Mouse (Mus musculus) embryonic fibroblast, embryonic 13.5 days (primary cell): ENCODE data around the gene Washc1.

Source experiments
- CTCF ChIP-seq: IDR thresholded peaks from 2 replicates; pipeline ENCODE4 v1.5.1; 2011; ENCODE audit warnings: mild to moderate bottlenecking, control low read depth, low read length, moderate library complexity, borderline replicate concordance; ENCODE audit not compliant: insufficient read depth
- POLR2A ChIP-seq: IDR thresholded peaks from 2 replicates; pipeline ENCODE4 v1.6.1; 2011; ENCODE audit warnings: low read depth, mild to moderate bottlenecking, control low read depth, low read length, moderate library complexity

DNA sequence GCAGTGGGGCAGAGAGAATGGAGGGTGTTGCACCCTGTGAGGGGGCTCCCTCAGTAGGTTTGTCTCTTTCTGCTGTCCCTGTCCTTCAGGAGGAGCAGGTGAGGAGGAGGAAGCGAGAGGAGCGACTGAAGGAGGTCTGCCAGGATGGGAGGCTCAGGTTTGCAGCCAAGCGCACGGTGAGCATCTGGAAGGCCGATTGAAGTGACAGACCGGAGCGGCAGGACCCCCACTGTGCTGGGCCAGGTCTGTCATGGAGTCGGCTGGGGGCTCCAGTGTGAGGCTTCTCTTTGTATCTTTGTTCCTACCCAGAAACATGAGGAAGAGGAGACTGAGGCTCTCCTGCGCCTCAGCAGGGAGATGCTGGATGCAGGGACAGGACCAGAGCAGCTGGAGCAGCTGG, 19.0 kb downstream of the Washc1 start:
- TF ChIP-seq POLR2A = no peak
- TF ChIP-seq CTCF = no peak
